Mouse (Mus musculus) urinary bladder, postnatal 4 days (tissue): ENCODE measurements around the gene Ssh2.
"Not testable (repeated sequence)": the region's sequence is repeated elsewhere in the genome, so short reads cannot be mapped to it uniquely, and the experiment has no call there.

Source experiments
- DNase-seq, 2 experiments: peaks; one replicate each; pipeline ENCODE4 v3.0.0; 2021 to 2022; ENCODE audit warnings: low spot score in 2 of 2

Gene Ssh2

GRCm38 (mm10) chr11:77348142-77348741 is 132.2 kb downstream of the Ssh2 start:
- DNase-seq: peak; percentile 87 to 89

GRCm38 (mm10) chr11:77348985-77349384 is 132.9 kb downstream of the Ssh2 start:
- no peak for DNase-seq

GRCm38 (mm10) chr11:77349698-77350097 is 133.6 kb downstream of the Ssh2 start:
- DNase-seq: no peak

- DNase-seq: no peak
Measured at GRCm38 (mm10) chr11:77355055-77355454, 139.0 kb downstream of the Ssh2 start.

GRCm38 (mm10) chr11:77357839-77358238 is 141.8 kb downstream of the Ssh2 start:
- DNase-seq: no peak

GRCm38 (mm10) chr11:77363476-77363875 is 147.4 kb downstream of the Ssh2 start:
- DNase-seq: no peak

GRCm38 (mm10) chr11:77364376-77364775 is 148.3 kb downstream of the Ssh2 start:
- DNase-seq: no peak

GRCm38 (mm10) chr11:77365706-77366386 is 149.8 kb downstream of the Ssh2 start:
- DNase-seq: no peak

- DNase-seq: no peak
Measured at GRCm38 (mm10) chr11:77367541-77368270, 151.6 kb downstream of the Ssh2 start.

- DNase-seq: no peak
Measured at GRCm38 (mm10) chr11:77369188-77369840, 153.2 kb downstream of the Ssh2 start.

GRCm38 (mm10) chr11:77369841-77370191 is 153.7 kb downstream of the Ssh2 start:
- DNase-seq: no peak

GRCm38 (mm10) chr11:77371088-77371487 is 155.0 kb downstream of the Ssh2 start:
- DNase-seq: no peak

- DNase-seq: no peak
Measured at GRCm38 (mm10) chr11:77371696-77372095, 155.6 kb downstream of the Ssh2 start.

- DNase-seq: no peak
Measured at GRCm38 (mm10) chr11:77372196-77372904, 156.3 kb downstream of the Ssh2 start.

- no peak for DNase-seq
Measured at GRCm38 (mm10) chr11:77378622-77379021, 162.5 kb downstream of the Ssh2 start.

GRCm38 (mm10) chr11:77381174-77381573 is 165.1 kb downstream of the Ssh2 start:
- no peak for DNase-seq

- no peak for DNase-seq
Measured at GRCm38 (mm10) chr11:77384151-77384550, 168.1 kb downstream of the Ssh2 start.

- no peak for DNase-seq
Measured at GRCm38 (mm10) chr11:77385706-77386690, 169.9 kb downstream of the Ssh2 start.

- not testable (repeated sequence) for DNase-seq
Measured at GRCm38 (mm10) chr11:77388197-77388596, 172.1 kb downstream of the Ssh2 start.

- DNase-seq: no peak
Measured at GRCm38 (mm10) chr11:77395539-77395938, 179.5 kb downstream of the Ssh2 start.

- DNase-seq: no peak
Measured at GRCm38 (mm10) chr11:77402508-77402907, 186.4 kb downstream of the Ssh2 start.
